Mouse (Mus musculus) thymus, postnatal 4 days (tissue): ENCODE results near the gene Nphp4.

Experiments used
- DNase-seq: peaks from one replicate; pipeline ENCODE4 v3.0.0; 2021

Nphp4 gene

GRCm38 (mm10) chr4:152476427-152477023 lies at the start of gene Nphp4:
TSS of gene Nphp4 (plus strand) at chr4:152476706.
- no peak for DNase-seq

GRCm38 (mm10) chr4:152428259-152428658 lies 48.2 kb upstream of the Nphp4 start:
- no peak for DNase-seq

GRCm38 (mm10) chr4:152432308-152432707 lies 44.2 kb upstream of the Nphp4 start:
- peak; percentile 70 for DNase-seq

- DNase-seq: peak; percentile 91
Measured at GRCm38 (mm10) chr4:152434836-152435235, 41.7 kb upstream of the Nphp4 start.

GRCm38 (mm10) chr4:152435255-152435654 lies 41.3 kb upstream of the Nphp4 start:
- DNase-seq: peak; percentile 87

- DNase-seq: peak; percentile 61
Measured at GRCm38 (mm10) chr4:152440882-152441281, 35.6 kb upstream of the Nphp4 start.

GRCm38 (mm10) chr4:152441536-152441935 lies 35.0 kb upstream of the Nphp4 start:
- no peak for DNase-seq

GRCm38 (mm10) chr4:152446178-152446577 lies 30.3 kb upstream of the Nphp4 start:
- DNase-seq: peak; percentile 79

GRCm38 (mm10) chr4:152447731-152448665 lies 28.5 kb upstream of the Nphp4 start:
- peak; percentile 50 for DNase-seq

GRCm38 (mm10) chr4:152448666-152449018 lies 27.9 kb upstream of the Nphp4 start:
- peak; percentile 83 for DNase-seq

GRCm38 (mm10) chr4:152451371-152451770 lies 25.1 kb upstream of the Nphp4 start:
- peak; percentile 57 for DNase-seq

- DNase-seq: no peak
Measured at GRCm38 (mm10) chr4:152453079-152453478, 23.4 kb upstream of the Nphp4 start.

- DNase-seq: no peak
Measured at GRCm38 (mm10) chr4:152454153-152454552, 22.4 kb upstream of the Nphp4 start.

- no peak for DNase-seq
Measured at GRCm38 (mm10) chr4:152456609-152457008, 19.9 kb upstream of the Nphp4 start.

GRCm38 (mm10) chr4:152457673-152458072 lies 18.8 kb upstream of the Nphp4 start:
- no peak for DNase-seq

- DNase-seq: no peak
Measured at GRCm38 (mm10) chr4:152462516-152462915, 14.0 kb upstream of the Nphp4 start.

GRCm38 (mm10) chr4:152463147-152463546 lies 13.4 kb upstream of the Nphp4 start:
- no peak for DNase-seq

- DNase-seq: no peak
Measured at GRCm38 (mm10) chr4:152465116-152465515, 11.4 kb upstream of the Nphp4 start.

- no peak for DNase-seq
Measured at GRCm38 (mm10) chr4:152466601-152467000, 9.9 kb upstream of the Nphp4 start.

- no peak for DNase-seq
Measured at GRCm38 (mm10) chr4:152467951-152468350, 8.6 kb upstream of the Nphp4 start.

- no peak for DNase-seq
Measured at GRCm38 (mm10) chr4:152475941-152476340, 565 bp upstream of the Nphp4 start.

- no peak for DNase-seq
Measured at GRCm38 (mm10) chr4:152477106-152477465, 580 bp downstream of the Nphp4 start.

- peak; percentile 100 for DNase-seq
Measured at GRCm38 (mm10) chr4:152477466-152478223, 1.1 kb downstream of the Nphp4 start, which contains the start of gene Kcnab2. TSS of gene Kcnab2 (minus strand) at chr4:152477871.

GRCm38 (mm10) chr4:152478224-152478567 lies 1.7 kb downstream of the Nphp4 start:
- DNase-seq: no peak
